Comparison of ENCODE assay signal across 28 mouse cellular contexts in genomic region chr6:94875841-94876240, GRCm38 (mm10).
"Had no signal": no experiment of that assay in that cellular context is flagged by ENCODE, and none has a peak within 500 bp of the region (broad histone marks: within the 10 kb centered on the region; RNA-seq: fewer than 3 reads in every experiment).

No protein-coding gene starts in this region.

- H3K27ac ChIP-seq: embryonic facial prominence, embryonic 10.5 days; embryonic facial prominence, embryonic 12.5 days; embryonic facial prominence, embryonic 13.5 days; embryonic facial prominence, embryonic 15.5 days; forebrain, embryonic 12.5 days; forebrain, embryonic 13.5 days; forebrain, embryonic 15.5 days; gastrocnemius, adult 2 months; heart, adult 2 months had no signal

- H3K9ac ChIP-seq: embryonic facial prominence, embryonic 12.5 days; embryonic facial prominence, embryonic 13.5 days; embryonic facial prominence, embryonic 15.5 days; forebrain, embryonic 12.5 days; forebrain, embryonic 13.5 days; forebrain, embryonic 15.5 days; forebrain, postnatal 0 days had no signal

- H3K4me1 ChIP-seq: embryonic facial prominence, embryonic 15.5 days; forebrain, embryonic 12.5 days; forebrain, embryonic 13.5 days; forebrain, embryonic 15.5 days had no signal

- H3K4me2 ChIP-seq: embryonic facial prominence, embryonic 12.5 days; embryonic facial prominence, embryonic 13.5 days; embryonic facial prominence, embryonic 15.5 days; forebrain, embryonic 12.5 days; forebrain, embryonic 13.5 days; forebrain, embryonic 15.5 days had no signal

- ATAC-seq: forebrain, embryonic 13.5 days; forebrain, embryonic 14.5 days; forebrain, embryonic 15.5 days; forebrain, embryonic 16.5 days; forebrain, postnatal 0 days had no signal

- H3K4me3 ChIP-seq: embryonic facial prominence, embryonic 10.5 days; embryonic facial prominence, embryonic 12.5 days; embryonic facial prominence, embryonic 13.5 days; embryonic facial prominence, embryonic 15.5 days; erythroblast, embryonic 14.5 days; forebrain, embryonic 10.5 days; forebrain, embryonic 12.5 days; forebrain, embryonic 13.5 days; forebrain, embryonic 15.5 days; gastrocnemius, adult 2 months; heart, adult 2 months had no signal

- DNase-seq: cerebellum, adult 2 months; cerebellum, adult 8-10 months; cerebellum, adult 9-10 months; cerebellum, adult 9-11 months; cerebellum, postnatal 14 days; cerebellum, postnatal 25 days; cerebellum, postnatal 36 days; embryo, embryonic 11 days; forebrain, postnatal 0 days; gastrocnemius, adult 2 months; gastrocnemius, postnatal 10 days; gastrocnemius, postnatal 14 days; gastrocnemius, postnatal 25 days; gastrocnemius, postnatal 36 days; heart, adult 11 months; heart, adult 18-20 months; heart, adult 2 months had no signal

- H3K27me3 ChIP-seq: embryonic facial prominence, embryonic 12.5 days; embryonic facial prominence, embryonic 13.5 days; embryonic facial prominence, embryonic 15.5 days; forebrain, embryonic 12.5 days; forebrain, embryonic 13.5 days; forebrain, embryonic 15.5 days had no signal

- H3K9me3 ChIP-seq: embryonic facial prominence, embryonic 10.5 days; embryonic facial prominence, embryonic 12.5 days; embryonic facial prominence, embryonic 13.5 days; embryonic facial prominence, embryonic 15.5 days; forebrain, embryonic 10.5 days; forebrain, embryonic 12.5 days; forebrain, embryonic 13.5 days; forebrain, embryonic 15.5 days had no signal

- H3K36me3 ChIP-seq: embryonic facial prominence, embryonic 10.5 days; embryonic facial prominence, embryonic 12.5 days; embryonic facial prominence, embryonic 13.5 days; embryonic facial prominence, embryonic 15.5 days; forebrain, embryonic 10.5 days; forebrain, embryonic 12.5 days; forebrain, embryonic 15.5 days had no signal
